Mouse (Mus musculus) forebrain, postnatal 0 days (tissue): ENCODE measurements at regions not wholly inside any gene's neighbourhood (a gene's known extent, or its start where the extent isn't known, plus 50 kb on each side); places are given as distances from the start of the nearest gene placed in this dataset.

Experiments
- ATAC-seq: fragments of 200-750 bp; cut with Nextera tagmentation; 2 replicates; pipeline ENCODE4 v1.8.0; 2017; ENCODE audit warnings: mild to moderate bottlenecking, moderate library complexity
- DNase-seq: peaks from one replicate; pipeline ENCODE4 v3.0.0-alpha.2; 2015
- H3K27ac ChIP-seq: fragments of 300-500 bp; sonication (generic); 2 replicates; pipeline ENCODE4 v1.5.1; 2014; ENCODE audit warnings: low read depth, mild to moderate bottlenecking, antibody characterized with exemption, low read length, moderate library complexity, mixed read lengths
- H3K27me3 ChIP-seq: fragments of 300-500 bp; sonication (generic); 2 replicates; pipeline ENCODE4 v1.6.1; 2014; ENCODE audit warnings: mild to moderate bottlenecking, low read length, mixed read lengths; ENCODE audit not compliant: insufficient read depth
- H3K36me3 ChIP-seq: fragments of 300-500 bp; sonication (generic); 2 replicates; pipeline ENCODE4 v1.6.1; 2014; ENCODE audit warnings: mild to moderate bottlenecking, moderate library complexity; ENCODE audit not compliant: insufficient read depth
- H3K4me1 ChIP-seq: fragments of 300-500 bp; sonication (generic); 2 replicates; pipeline ENCODE4 v1.6.1; 2014; ENCODE audit warnings: antibody characterized with exemption; ENCODE audit not compliant: insufficient read depth
- H3K4me2 ChIP-seq: fragments of 300-500 bp; sonication (generic); 2 replicates; pipeline ENCODE4 v1.6.1; 2014; ENCODE audit warnings: low read depth, mild to moderate bottlenecking, moderate library complexity
- H3K4me3 ChIP-seq: fragments of 300-500 bp; sonication (generic); 2 replicates; pipeline ENCODE4 v1.5.1; 2014; ENCODE audit warnings: low read depth, low read length, mixed read lengths
- H3K9ac ChIP-seq: fragments of 300-500 bp; sonication (generic); 2 replicates; pipeline ENCODE4 v1.6.1; 2014; ENCODE audit warnings: mild to moderate bottlenecking
- H3K9me3 ChIP-seq: fragments of 300-500 bp; sonication (generic); 2 replicates; pipeline ENCODE4 v1.6.1; 2016; ENCODE audit warnings: low read length
- CTCF ChIP-seq: sonication (generic); IDR thresholded peaks from 2 replicates; pipeline ENCODE4 v1.5.1; 2016; ENCODE audit warnings: antibody characterized with exemption, control low read depth, low read depth
- WGBS: fragments of 180-500 bp; shearing (Covaris S2); extraction: QIAGEN DNeasy Blood & Tissue Kit; methylation state at CpG from one replicate; pipeline ENCODE4 v1.1.7; 2014; 5-methylcytosine and 5-hydroxymethylcytosine counted together

- Histone ChIP-seq H3K9ac (no peak overlapping the region), H3K4me1 (no peaks in the 10 kb centered on the region), H3K36me3 (no peaks in the 10 kb centered on the region), H3K27me3 (no peaks in the 10 kb centered on the region), H3K27ac (no peak overlapping the region), H3K4me2 (no peak overlapping the region), H3K9me3 (no peaks in the 10 kb centered on the region), H3K4me3 (no peak overlapping the region)
- 88% methylated on average over 2 of the region's 2 CpGs for WGBS
- DNase-seq = no peak
- no peak for ATAC-seq
- no peak for TF ChIP-seq CTCF
Measured at GRCm38 (mm10) chr16:23785216-23785615, 105.5 kb downstream of the Sst start.

GRCm38 (mm10) chr16:23784021-23784897 lies 106.5 kb downstream of the Sst start:
- ATAC-seq (no peak), DNase-seq (no peak)
- Histone ChIP-seq H3K4me3 (no peak overlapping the region), H3K27ac (no peak overlapping the region), H3K36me3 (no peaks in the 10 kb centered on the region), H3K27me3 (no peaks in the 10 kb centered on the region), H3K4me2 (no peak overlapping the region), H3K9me3 (no peaks in the 10 kb centered on the region), H3K9ac (no peak overlapping the region), H3K4me1 (no peaks in the 10 kb centered on the region)
- TF ChIP-seq CTCF = no peak
- WGBS = 49% methylated on average over 6 of the region's 6 CpGs

DNA sequence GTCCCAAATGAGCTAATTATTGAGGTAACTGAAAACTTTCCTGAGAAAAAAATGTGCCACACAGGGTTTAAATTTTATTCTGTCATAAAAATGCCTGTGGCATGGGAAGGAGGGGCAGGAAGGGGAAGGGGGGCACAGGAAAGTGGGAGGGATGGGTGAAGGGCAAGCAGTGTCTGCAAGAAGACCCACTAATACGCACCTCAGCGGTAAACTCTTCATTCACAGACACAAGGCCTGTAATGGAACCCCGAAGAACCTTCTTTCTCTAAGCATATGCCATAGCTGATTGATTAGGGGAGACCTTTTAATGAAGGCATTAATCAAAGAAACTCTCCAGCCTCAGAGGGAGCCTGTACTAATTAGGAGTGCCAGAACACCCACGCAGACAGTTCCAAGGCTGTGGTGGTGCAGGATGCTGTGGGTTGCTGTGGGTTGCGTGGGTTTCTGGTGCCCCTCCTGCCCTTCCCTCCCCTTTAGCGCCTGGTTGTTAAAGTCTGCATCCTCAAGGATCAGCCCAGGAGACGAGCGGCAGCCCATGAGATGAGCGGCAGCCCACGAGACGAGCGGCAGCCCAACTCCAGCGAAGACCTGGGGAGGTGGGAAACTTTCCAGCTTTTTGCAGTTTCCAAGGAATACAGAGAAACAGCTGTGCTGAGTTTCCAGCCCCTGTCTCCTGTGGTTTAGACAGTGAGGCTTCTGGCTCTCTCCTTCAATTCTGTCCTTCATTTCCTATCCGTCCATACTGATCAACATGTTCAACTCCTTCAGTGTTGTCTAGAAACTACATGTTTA lies 110.1 kb downstream of the Sst start:
- H3K27ac ChIP-seq = no peak overlapping the region
- no peak overlapping the region for H3K4me2 ChIP-seq
- no peaks in the 10 kb centered on the region for H3K9me3 ChIP-seq
- TF ChIP-seq CTCF = no peak
- no peak overlapping the region for H3K9ac ChIP-seq
- 62% methylated on average over 14 of the region's 14 CpGs for WGBS
- DNase-seq (no peak), ATAC-seq (no peak)
- H3K36me3 ChIP-seq = no peaks in the 10 kb centered on the region
- no peaks in the 10 kb centered on the region for H3K27me3 ChIP-seq
- H3K4me3 ChIP-seq = no peak overlapping the region
- H3K4me1 ChIP-seq = no peaks in the 10 kb centered on the region

GRCm38 (mm10) chr16:23777894-23778293 lies 112.9 kb downstream of the Sst start:
- Histone ChIP-seq H3K27me3 (no peaks in the 10 kb centered on the region), H3K9me3 (no peaks in the 10 kb centered on the region), H3K36me3 (no peaks in the 10 kb centered on the region), H3K9ac (no peak overlapping the region), H3K4me3 (no peak overlapping the region), H3K4me2 (no peak overlapping the region), H3K27ac (no peak overlapping the region), H3K4me1 (no peaks in the 10 kb centered on the region)
- WGBS = 77% methylated on average over 4 of the region's 4 CpGs
- no peak for TF ChIP-seq CTCF
- no peak for DNase-seq
- ATAC-seq = no peak

DNA sequence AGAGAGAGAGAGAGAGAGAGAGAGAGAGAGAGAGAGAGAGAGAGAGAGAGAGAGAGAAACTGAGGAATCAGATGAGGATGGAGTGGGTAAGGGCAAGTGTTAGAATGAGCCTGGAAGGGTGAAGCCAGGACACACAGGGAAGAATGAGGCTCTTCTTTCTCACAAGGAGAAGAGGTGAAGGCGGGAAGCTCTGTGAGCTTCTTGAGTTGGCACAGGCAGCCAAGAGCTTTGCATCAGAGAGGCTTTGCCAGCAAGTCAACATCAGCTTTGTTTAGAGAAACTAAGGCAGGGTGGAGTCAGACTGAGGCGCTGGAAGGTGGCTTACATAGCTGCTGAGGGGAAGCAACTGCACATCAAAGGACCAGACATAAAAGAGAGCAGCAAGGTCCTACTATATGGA lies 113.7 kb downstream of the Sst start:
- no peaks in the 10 kb centered on the region for H3K9me3 ChIP-seq
- WGBS = 59% methylated on average over 2 of the region's 2 CpGs
- ATAC-seq (no peak), DNase-seq (no peak)
- H3K9ac ChIP-seq = no peak overlapping the region
- H3K4me2 ChIP-seq = no peak overlapping the region
- TF ChIP-seq CTCF = no peak
- no peak overlapping the region for H3K4me3 ChIP-seq
- H3K27ac ChIP-seq = no peak overlapping the region
- H3K36me3 ChIP-seq = no peaks in the 10 kb centered on the region
- no peaks in the 10 kb centered on the region for H3K27me3 ChIP-seq
- no peaks in the 10 kb centered on the region for H3K4me1 ChIP-seq

DNA sequence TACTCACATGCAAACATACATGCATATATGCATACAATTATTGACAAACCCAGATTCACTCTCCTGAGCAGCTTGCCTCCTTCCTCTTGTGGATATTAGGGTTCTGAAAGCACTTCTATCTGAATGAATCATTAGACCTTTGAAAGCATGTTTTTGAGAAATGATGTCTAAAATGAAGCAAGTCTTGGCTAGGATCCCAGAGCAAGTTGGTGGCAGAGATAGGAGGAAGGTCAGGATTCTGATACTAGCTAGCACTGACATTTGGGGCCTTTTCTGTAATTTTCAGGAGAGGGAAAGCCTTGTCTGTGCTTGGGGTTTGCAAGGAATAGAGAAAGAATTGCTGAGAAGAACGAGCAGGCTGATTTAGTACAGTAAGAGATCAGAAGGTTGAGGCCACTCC lies 114.3 kb downstream of the Sst start:
- Histone ChIP-seq H3K4me3 (no peak overlapping the region), H3K27ac (no peak overlapping the region), H3K9ac (no peak overlapping the region), H3K4me2 (no peak overlapping the region), H3K9me3 (no peaks in the 10 kb centered on the region), H3K27me3 (no peaks in the 10 kb centered on the region), H3K4me1 (no peaks in the 10 kb centered on the region), H3K36me3 (no peaks in the 10 kb centered on the region)
- WGBS = 62% methylated on average over 1 of the region's 1 CpGs
- TF ChIP-seq CTCF = no peak
- ATAC-seq (no peak), DNase-seq (no peak)
